Mouse (Mus musculus): ENCODE data around the gene Asic3. TPM values are rescaled to one million over a fixed set of nuclear protein-coding genes. Genes with fewer than 3 reads are reported as not detected.

The Asic3 gene
- polyA plus RNA-seq, 1 experiment from 2014 or later: 0.58 TPM

- Histone ChIP-seq H3K4me1 (ENCODE audit: control insufficient read depth, insufficient read depth, low read length) (peaks cover 22% of the 10 kb centered on the region), H3K9ac (replicated peaks; ENCODE audit: low read depth, low read length) (peak within 1 kb of the TSS; percentile 63), H3K4me3 (ENCODE audit: low read depth, low read length) (peak within 1 kb of the TSS; percentile 64), H3K36me3 (ENCODE audit: control insufficient read depth, insufficient read depth, low read length) (no peaks in the 10 kb centered on the region; the same call in 1 of the 2 replicates), H3K9me3 (ENCODE audit: control insufficient read depth, low read length) (no peaks in the 10 kb centered on the region), H3K4me2 (ENCODE audit: low read depth, low read length) (peak within 1 kb of the TSS; percentile 92), H3K27me3 (ENCODE audit: control insufficient read depth, insufficient read depth, low read length) (no peaks in the 10 kb centered on the region; the same call in 1 of the 2 replicates), H3K27ac (ENCODE audit: low read depth, low read length) (0 out of 2 replicates have a peak within 1 kb of the TSS, but pooled peaks have one; percentile 22)
- 1% methylated on average over 32 of the region's 34 CpGs for WGBS
- peak; percentile 52 for ATAC-seq (ENCODE audit: low read depth)
Observed at GRCm38 (mm10) chr5:24447624-24448298, 34.6 kb downstream of the Asic3 start, which contains the start of gene Tmub1. TSS of gene Tmub1 (minus strand) at chr5:24447854.

GRCm38 (mm10) chr5:24451264-24452029, 38.3 kb downstream of the Asic3 start:
- Histone ChIP-seq H3K36me3 (ENCODE audit: control insufficient read depth, insufficient read depth, low read length) (no peaks in the 10 kb centered on the region), H3K4me3 (ENCODE audit: low read depth, low read length) (peak overlapping the region; percentile 91), H3K4me2 (ENCODE audit: low read depth, low read length) (peak overlapping the region; percentile 95), H3K27ac (ENCODE audit: low read depth, low read length) (peak overlapping the region; percentile 96), H3K4me1 (ENCODE audit: control insufficient read depth, insufficient read depth, low read length) (peaks cover 39% of the 10 kb centered on the region), H3K9ac (replicated peaks; ENCODE audit: low read depth, low read length) (peak overlapping the region; percentile 96), H3K9me3 (ENCODE audit: control insufficient read depth, low read length) (no peaks in the 10 kb centered on the region), H3K27me3 (ENCODE audit: control insufficient read depth, insufficient read depth, low read length) (no peaks in the 10 kb centered on the region; the same call in 1 of the 2 replicates)
- WGBS: 3% methylated on average over 30 of the region's 66 CpGs
- peak; percentile 72 for ATAC-seq (ENCODE audit: low read depth)

GRCm38 (mm10) chr5:24452030-24452690, 39.0 kb downstream of the Asic3 start, which contains the start of gene Agap3:
TSS of gene Agap3 (plus strand) at chr5:24452177.
- H3K27ac ChIP-seq (ENCODE audit: low read depth, low read length): peak within 1 kb of the TSS; percentile 96
- H3K4me2 ChIP-seq (ENCODE audit: low read depth, low read length): peak within 1 kb of the TSS; percentile 95
- 0% methylated on average over 57 of the region's 85 CpGs for WGBS
- peak; percentile 35 for ATAC-seq (ENCODE audit: low read depth)
- no peaks in the 10 kb centered on the region; the same call in 1 of the 2 replicates for H3K27me3 ChIP-seq (ENCODE audit: control insufficient read depth, insufficient read depth, low read length)
- peaks cover 39% of the 10 kb centered on the region for H3K4me1 ChIP-seq (ENCODE audit: control insufficient read depth, insufficient read depth, low read length)
- peak within 1 kb of the TSS; percentile 96 for H3K9ac ChIP-seq (replicated peaks; ENCODE audit: low read depth, low read length)
- H3K9me3 ChIP-seq (ENCODE audit: control insufficient read depth, low read length): no peaks in the 10 kb centered on the region
- H3K36me3 ChIP-seq (ENCODE audit: control insufficient read depth, insufficient read depth, low read length): no peaks in the 10 kb centered on the region
- peak within 1 kb of the TSS; percentile 91 for H3K4me3 ChIP-seq (ENCODE audit: low read depth, low read length)

GRCm38 (mm10) chr5:24452691-24453233, 39.6 kb downstream of the Asic3 start:
- Histone ChIP-seq H3K4me2 (ENCODE audit: low read depth, low read length) (peak overlapping the region; percentile 95), H3K9me3 (ENCODE audit: control insufficient read depth, low read length) (no peaks in the 10 kb centered on the region), H3K27ac (ENCODE audit: low read depth, low read length) (peak overlapping the region; percentile 96), H3K9ac (replicated peaks; ENCODE audit: low read depth, low read length) (peak overlapping the region; percentile 96), H3K27me3 (ENCODE audit: control insufficient read depth, insufficient read depth, low read length) (no peaks in the 10 kb centered on the region; the same call in 1 of the 2 replicates), H3K36me3 (ENCODE audit: control insufficient read depth, insufficient read depth, low read length) (no peaks in the 10 kb centered on the region), H3K4me1 (ENCODE audit: control insufficient read depth, insufficient read depth, low read length) (peaks cover 39% of the 10 kb centered on the region), H3K4me3 (ENCODE audit: low read depth, low read length) (peak overlapping the region; percentile 91)
- ATAC-seq (ENCODE audit: low read depth): peak; percentile 15; the same call in 1 of the 2 replicates
- WGBS: under 1% methylated on average over 29 of the region's 29 CpGs

GRCm38 (mm10) chr5:24453283-24453984, 40.2 kb downstream of the Asic3 start:
- H3K27ac ChIP-seq (ENCODE audit: low read depth, low read length): peak overlapping the region; percentile 96
- ATAC-seq (ENCODE audit: low read depth): 0 out of 2 replicates have a peak, but pooled peaks have one; percentile 0
- H3K36me3 ChIP-seq (ENCODE audit: control insufficient read depth, insufficient read depth, low read length): no peaks in the 10 kb centered on the region
- peaks cover 36% of the 10 kb centered on the region for H3K4me1 ChIP-seq (ENCODE audit: control insufficient read depth, insufficient read depth, low read length)
- H3K4me2 ChIP-seq (ENCODE audit: low read depth, low read length): peak overlapping the region; percentile 95
- no peaks in the 10 kb centered on the region; the same call in 1 of the 2 replicates for H3K27me3 ChIP-seq (ENCODE audit: control insufficient read depth, insufficient read depth, low read length)
- H3K4me3 ChIP-seq (ENCODE audit: low read depth, low read length): peak overlapping the region; percentile 91
- under 1% methylated on average over 5 of the region's 5 CpGs for WGBS
- no peaks in the 10 kb centered on the region for H3K9me3 ChIP-seq (ENCODE audit: control insufficient read depth, low read length)
- peak overlapping the region; percentile 96 for H3K9ac ChIP-seq (replicated peaks; ENCODE audit: low read depth, low read length)

- no peak for ATAC-seq (ENCODE audit: low read depth)
- 18% methylated on average over 2 of the region's 2 CpGs for WGBS
- Histone ChIP-seq H3K9ac (replicated peaks; ENCODE audit: low read depth, low read length) (0 out of 2 replicates have a peak overlapping the region, but pooled peaks have one; percentile 37), H3K27ac (ENCODE audit: low read depth, low read length) (0 out of 2 replicates have a peak overlapping the region, but pooled peaks have one; percentile 16), H3K4me3 (ENCODE audit: low read depth, low read length) (peak overlapping the region; percentile 91), H3K36me3 (ENCODE audit: control insufficient read depth, insufficient read depth, low read length) (no peaks in the 10 kb centered on the region), H3K4me1 (ENCODE audit: control insufficient read depth, insufficient read depth, low read length) (peaks cover 36% of the 10 kb centered on the region), H3K27me3 (ENCODE audit: control insufficient read depth, insufficient read depth, low read length) (no peaks in the 10 kb centered on the region; the same call in 1 of the 2 replicates), H3K4me2 (ENCODE audit: low read depth, low read length) (peak overlapping the region; percentile 95), H3K9me3 (ENCODE audit: control insufficient read depth, low read length) (no peaks in the 10 kb centered on the region)
Observed at GRCm38 (mm10) chr5:24453985-24454303, 40.8 kb downstream of the Asic3 start.

- H3K4me1 ChIP-seq (ENCODE audit: control insufficient read depth, insufficient read depth, low read length): peaks cover 36% of the 10 kb centered on the region
- 53% methylated on average over 3 of the region's 3 CpGs for WGBS
Observed at GRCm38 (mm10) chr5:24455076-24455475, 41.9 kb downstream of the Asic3 start.

GRCm38 (mm10) chr5:24455613-24456012, 42.4 kb downstream of the Asic3 start:
- no peak for ATAC-seq (ENCODE audit: low read depth)
- Histone ChIP-seq H3K27me3 (ENCODE audit: control insufficient read depth, insufficient read depth, low read length) (no peaks in the 10 kb centered on the region; the same call in 1 of the 2 replicates), H3K9ac (replicated peaks; ENCODE audit: low read depth, low read length) (peak overlapping the region; percentile 25; the same call in 1 of the 2 replicates), H3K9me3 (ENCODE audit: control insufficient read depth, low read length) (no peaks in the 10 kb centered on the region), H3K4me1 (ENCODE audit: control insufficient read depth, insufficient read depth, low read length) (peaks cover 36% of the 10 kb centered on the region), H3K4me2 (ENCODE audit: low read depth, low read length) (peak overlapping the region; percentile 95; the same call in 1 of the 2 replicates), H3K4me3 (ENCODE audit: low read depth, low read length) (no peak overlapping the region), H3K36me3 (ENCODE audit: control insufficient read depth, insufficient read depth, low read length) (no peaks in the 10 kb centered on the region), H3K27ac (ENCODE audit: low read depth, low read length) (no peak overlapping the region)
- WGBS: 46% methylated on average over 7 of the region's 7 CpGs

More at GRCm38 (mm10) chr5:24455076-24455475, 41.9 kb downstream of the Asic3 start:
- no peaks in the 10 kb centered on the region for H3K9me3 ChIP-seq (ENCODE audit: control insufficient read depth, low read length)
- no peak overlapping the region for H3K27ac ChIP-seq (ENCODE audit: low read depth, low read length)
- H3K4me3 ChIP-seq (ENCODE audit: low read depth, low read length): 0 out of 2 replicates have a peak overlapping the region, but pooled peaks have one; percentile 1
- peak overlapping the region; percentile 25 for H3K9ac ChIP-seq (replicated peaks; ENCODE audit: low read depth, low read length)
- H3K36me3 ChIP-seq (ENCODE audit: control insufficient read depth, insufficient read depth, low read length): no peaks in the 10 kb centered on the region
- H3K4me2 ChIP-seq (ENCODE audit: low read depth, low read length): peak overlapping the region; percentile 95
- no peak for ATAC-seq (ENCODE audit: low read depth)
- H3K27me3 ChIP-seq (ENCODE audit: control insufficient read depth, insufficient read depth, low read length): no peaks in the 10 kb centered on the region; the same call in 1 of the 2 replicates
